Mouse (Mus musculus): Measurements from ENCODE around the gene E030025P04Rik. TPM values are rescaled to one million over a fixed set of nuclear protein-coding genes. Genes with fewer than 3 reads are reported as not detected.

Gene E030025P04Rik
- not detected for polyA plus RNA-seq (2015; fragmentation: Illumina TruSeq; extraction: RNeasy Lipid Tissue Mini Kit (QIAGEN cat#74804); ENCODE audit: insufficient read depth, low read depth, low replicate concordance)

DNA sequence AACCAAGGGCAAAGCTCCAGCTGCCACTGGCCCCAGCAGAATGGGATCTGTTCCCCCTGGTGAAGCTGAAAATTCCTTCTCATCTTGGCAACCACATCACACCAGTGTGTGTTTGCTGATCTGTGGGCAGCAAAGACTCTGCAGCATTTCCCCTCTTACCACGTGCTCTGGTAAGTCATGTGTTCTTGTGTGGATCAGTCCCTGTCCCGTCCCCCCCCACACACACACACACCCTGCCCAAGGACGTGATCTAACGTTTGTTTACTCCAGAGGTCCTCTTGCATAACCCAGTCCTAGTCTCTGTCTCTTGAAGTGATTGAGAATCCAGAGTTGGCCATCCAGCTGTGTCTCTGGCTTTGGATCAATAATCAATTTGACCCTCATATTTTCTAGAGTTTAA, at the start of gene E030025P04Rik:
E030025P04Rik (minus strand) TSS at position 134 of the 400 bp plus-strand sequence.

Other genes with a start within 250 kb of the E030025P04Rik start
- 4.0 TPM for gene Axin2, start 224.0 kb downstream of the E030025P04Rik start, polyA plus RNA-seq (2015; fragmentation: Illumina TruSeq; extraction: RNeasy Lipid Tissue Mini Kit (QIAGEN cat#74804); ENCODE audit: insufficient read depth, low read depth, low replicate concordance)
- 2.5 TPM for gene Rgs9, start 153.8 kb upstream of the E030025P04Rik start, polyA plus RNA-seq (2015; fragmentation: Illumina TruSeq; extraction: RNeasy Lipid Tissue Mini Kit (QIAGEN cat#74804); ENCODE audit: insufficient read depth, low read depth, low replicate concordance)
- gene Gna13, start 218.5 kb upstream of the E030025P04Rik start, polyA plus RNA-seq (2015; fragmentation: Illumina TruSeq; extraction: RNeasy Lipid Tissue Mini Kit (QIAGEN cat#74804); ENCODE audit: insufficient read depth, low read depth, low replicate concordance) = 4.2 TPM